Mouse (Mus musculus) lung, adult 2 months (tissue): ENCODE measurements at regions not wholly inside any gene's neighbourhood (a gene's known extent, or its start where the extent isn't known, plus 50 kb on each side); places are given as distances from the start of the nearest gene placed in this dataset.

Experiments
- DNase-seq: peaks from one replicate; pipeline ENCODE4 v3.0.0; 2022
- H3K4me1 ChIP-seq: fragments of 200-500 bp; 2 replicates; pipeline ENCODE4 v1.6.1; 2011; ENCODE audit warnings: low read length; ENCODE audit not compliant: control insufficient read depth, insufficient read depth
- H3K4me3 ChIP-seq: fragments of 200-500 bp; replicated peaks from 2 replicates; pipeline ENCODE3; 2011; ENCODE audit warnings: low read depth, mild to moderate bottlenecking, control low read depth, low read length; ENCODE audit errors: extremely low read depth
- CTCF ChIP-seq: fragments of 200-500 bp; IDR thresholded peaks from 2 replicates; pipeline ENCODE4 v1.5.1; 2011; ENCODE audit warnings: mild to moderate bottlenecking, low read length, control low read depth; ENCODE audit not compliant: insufficient read depth
- POLR2A ChIP-seq: fragments of 200-500 bp; IDR thresholded peaks from 2 replicates; pipeline ENCODE4 v1.6.1; 2011; ENCODE audit warnings: low read depth, mild to moderate bottlenecking, control low read depth, low read length, borderline replicate concordance; ENCODE audit errors: extremely low read depth
- WGBS: fragments of 180-500 bp; shearing (Covaris S2); methylation state at CpG from one replicate; pipeline ENCODE4 v1.1.7; 2018; 5-methylcytosine and 5-hydroxymethylcytosine counted together

DNA sequence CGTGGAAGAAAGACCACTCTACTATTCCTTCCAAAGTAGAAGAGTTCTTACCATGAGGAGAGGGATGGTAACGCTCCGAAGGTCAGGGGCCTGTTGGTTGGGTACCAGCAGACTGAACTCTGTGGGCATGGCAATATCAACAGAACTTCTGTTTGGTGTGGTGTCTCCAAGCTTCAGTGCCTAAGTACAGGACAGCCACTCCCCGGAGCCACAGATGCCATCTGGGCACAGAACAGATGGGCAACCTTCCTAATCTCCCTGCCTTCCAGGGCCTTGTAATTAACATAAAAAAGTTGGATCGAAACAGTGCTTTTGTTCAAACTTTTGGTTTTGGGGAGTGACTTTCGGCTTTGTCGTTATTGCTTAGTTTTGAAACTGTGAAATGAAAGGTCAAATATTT lies 116.6 kb upstream of the Map3k1 start:
- DNase-seq: no peak
- no peaks in the 10 kb centered on the region for H3K4me1 ChIP-seq
- WGBS: 90% methylated on average over 7 of the region's 7 CpGs
- H3K4me3 ChIP-seq: no peak overlapping the region
- TF ChIP-seq CTCF (no peak), POLR2A (no peak)

DNA sequence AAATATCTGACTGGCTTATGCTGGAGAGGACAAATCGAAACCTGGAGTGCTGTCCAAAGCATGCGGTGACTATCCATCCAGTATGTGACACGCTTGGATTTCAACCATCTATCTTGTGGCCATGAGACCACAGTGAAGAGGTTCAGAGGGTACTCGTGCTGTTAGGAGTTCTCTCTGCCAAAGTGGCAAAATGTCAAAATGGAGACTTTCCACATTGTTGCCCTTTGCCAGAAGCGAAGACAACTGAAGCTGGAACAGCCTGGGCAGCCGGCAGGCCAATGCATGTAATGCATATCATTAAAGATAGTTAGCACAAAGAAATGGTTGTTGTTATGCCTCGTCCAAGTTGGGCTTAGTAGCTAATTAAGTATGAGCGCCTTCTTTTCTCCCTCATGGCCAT lies 118.0 kb upstream of the Map3k1 start:
- Histone ChIP-seq H3K4me1 (no peaks in the 10 kb centered on the region), H3K4me3 (no peak overlapping the region)
- no peak for DNase-seq
- no peak for TF ChIP-seq POLR2A
- no peak for TF ChIP-seq CTCF
- 85% methylated on average over 8 of the region's 8 CpGs for WGBS

DNA sequence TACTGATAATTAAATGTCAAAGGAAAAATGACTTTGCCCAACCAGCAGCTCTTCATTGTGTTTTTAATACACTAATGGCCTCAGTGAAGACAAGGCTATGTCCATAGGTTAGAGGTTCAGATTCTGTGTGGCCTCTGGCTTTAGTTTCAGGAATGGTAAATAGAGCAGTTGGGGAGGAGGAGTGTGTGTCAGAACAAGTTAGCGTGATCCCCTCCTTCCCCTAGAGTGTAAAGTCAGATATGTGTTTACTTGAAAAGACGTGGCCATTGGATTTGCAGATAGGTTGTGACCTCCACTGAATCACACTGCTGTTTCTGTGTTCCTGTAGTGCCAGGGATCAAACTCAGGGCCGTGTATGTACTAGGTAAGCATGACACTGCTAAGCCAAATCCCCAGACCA lies 118.7 kb upstream of the Map3k1 start:
- no peak for DNase-seq
- no peak for TF ChIP-seq POLR2A
- TF ChIP-seq CTCF: no peak
- 65% methylated on average over 3 of the region's 3 CpGs for WGBS
- Histone ChIP-seq H3K4me1 (no peaks in the 10 kb centered on the region), H3K4me3 (no peak overlapping the region)

DNA sequence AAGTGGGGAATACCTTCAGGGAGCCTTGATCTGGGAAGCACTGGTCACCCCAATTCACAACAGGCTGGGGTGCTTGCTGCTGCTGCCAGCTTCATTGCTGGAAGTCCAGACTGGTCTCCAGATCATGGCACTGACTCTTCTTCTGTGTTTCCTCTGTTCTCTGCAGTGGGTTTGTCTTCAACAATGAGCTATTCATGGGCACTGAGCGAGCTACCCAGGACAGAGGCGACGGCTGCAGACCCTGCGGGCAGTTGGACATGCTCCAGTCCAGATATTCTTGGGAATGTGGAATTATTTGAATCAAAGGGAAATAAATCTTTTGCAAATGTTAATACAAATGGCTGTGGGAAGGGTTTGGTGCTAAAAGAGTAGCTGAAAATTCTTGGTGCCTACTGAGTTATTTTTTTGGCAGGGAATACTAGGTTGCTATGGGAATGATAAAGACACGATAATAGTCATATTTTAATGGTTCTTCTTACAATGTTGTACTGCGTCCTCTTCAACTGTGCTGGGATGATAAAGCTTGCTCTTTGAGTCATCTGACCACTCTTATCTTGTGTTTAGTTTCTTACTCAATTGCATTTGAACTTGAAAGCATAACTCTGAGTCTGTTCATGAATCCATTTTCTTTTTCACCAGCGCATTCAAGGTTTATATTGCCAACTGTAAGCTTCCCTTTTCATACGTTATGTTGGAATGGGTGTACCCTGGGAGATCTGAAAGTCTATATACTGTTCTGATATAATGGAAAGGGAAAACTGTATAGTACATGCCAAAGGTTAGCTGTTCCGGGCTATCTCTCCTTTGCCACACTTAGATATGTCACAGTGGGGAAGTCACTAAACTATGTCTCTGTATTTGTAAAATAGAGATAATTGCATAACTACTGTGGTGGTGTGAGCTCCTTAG lies 120.1 kb upstream of the Map3k1 start:
- Histone ChIP-seq H3K4me3 (no peak overlapping the region), H3K4me1 (no peaks in the 10 kb centered on the region; the same call in 1 of the 2 replicates)
- no peak for TF ChIP-seq POLR2A
- no peak for TF ChIP-seq CTCF
- no peak for DNase-seq
- 75% methylated on average over 9 of the region's 9 CpGs for WGBS

DNA sequence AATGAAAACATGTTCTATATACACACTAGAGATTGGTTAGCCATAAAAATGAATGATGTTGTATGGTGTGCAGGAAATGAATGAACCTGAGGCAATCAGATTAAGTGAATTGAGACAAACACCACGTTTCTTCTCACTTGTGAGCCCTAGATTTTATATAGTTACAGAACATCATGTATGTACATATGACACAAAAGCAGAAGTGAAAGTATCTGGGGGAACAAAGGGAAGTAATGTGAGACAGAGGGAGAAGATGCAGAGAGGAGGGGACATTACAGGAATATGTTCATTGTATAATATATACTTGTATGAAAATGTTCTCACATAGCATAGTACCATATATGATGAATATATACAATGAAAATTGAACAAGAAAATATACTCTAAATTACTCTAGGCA lies 121.1 kb upstream of the Map3k1 start:
- no peak for DNase-seq
- WGBS: 56% methylated on average over 1 of the region's 1 CpGs
- Histone ChIP-seq H3K4me1 (no peaks in the 10 kb centered on the region; the same call in 1 of the 2 replicates), H3K4me3 (no peak overlapping the region)
- TF ChIP-seq CTCF: no peak
- no peak for TF ChIP-seq POLR2A

DNA sequence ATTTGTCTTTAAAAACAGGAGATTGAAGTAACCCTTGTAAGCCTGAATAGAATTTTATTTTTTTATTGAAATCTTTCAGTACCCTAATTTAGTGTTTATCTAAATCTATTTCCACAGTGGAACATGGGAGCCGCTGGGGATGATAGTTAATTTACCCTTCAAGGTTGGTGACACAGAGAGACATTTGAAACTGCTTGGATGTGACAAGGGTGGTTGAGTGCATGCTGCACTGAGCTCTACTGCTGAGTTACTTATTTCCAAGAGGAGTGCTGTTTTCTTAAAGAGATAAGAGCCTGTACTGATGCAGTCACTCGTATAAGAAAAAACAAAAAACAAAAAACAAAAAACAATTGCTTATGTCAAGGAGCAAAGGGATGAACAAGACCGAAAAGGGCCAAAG lies 123.7 kb upstream of the Map3k1 start:
- WGBS: 89% methylated on average over 3 of the region's 3 CpGs
- Histone ChIP-seq H3K4me3 (no peak overlapping the region), H3K4me1 (peaks cover 7% of the 10 kb centered on the region)
- no peak for DNase-seq
- TF ChIP-seq CTCF (no peak), POLR2A (no peak)

DNA sequence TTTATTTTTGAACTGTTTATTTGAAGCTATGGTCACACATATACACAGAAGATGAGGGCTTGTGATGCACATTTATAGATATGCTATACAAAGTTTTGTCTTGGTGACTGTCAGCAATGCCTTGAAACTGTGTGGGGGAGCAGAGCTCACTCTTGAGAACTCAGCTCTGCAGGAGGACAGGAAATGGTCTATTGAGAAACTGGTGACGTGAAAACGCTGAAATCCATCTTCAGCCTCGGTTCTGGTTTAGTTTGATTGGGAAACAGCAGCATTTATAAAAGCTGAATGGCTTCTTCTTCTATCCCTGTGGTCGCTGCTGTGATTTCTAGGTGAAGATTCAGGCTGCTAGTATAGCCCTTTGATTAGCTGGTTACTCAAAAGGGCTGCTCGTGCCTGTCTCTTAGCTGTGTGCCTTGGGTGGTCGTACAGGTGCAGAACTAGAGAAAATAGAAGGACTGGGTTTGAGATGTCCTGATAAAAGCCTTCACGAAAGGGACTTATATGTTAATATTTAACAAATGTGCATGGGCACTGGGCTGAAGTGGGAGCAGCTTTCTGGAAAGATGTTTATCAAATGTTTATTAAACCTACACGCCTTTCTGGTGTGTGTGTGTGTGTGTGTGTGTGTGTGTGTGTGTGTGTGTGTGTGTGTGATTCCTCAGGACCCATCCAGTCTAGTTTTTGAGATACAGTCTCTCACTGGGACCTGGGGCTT lies 124.9 kb upstream of the Map3k1 start:
- Histone ChIP-seq H3K4me3 (no peak overlapping the region), H3K4me1 (peaks cover 7% of the 10 kb centered on the region)
- 40% methylated on average over 8 of the region's 8 CpGs for WGBS
- no peak for DNase-seq
- TF ChIP-seq CTCF (no peak), POLR2A (no peak)

DNA sequence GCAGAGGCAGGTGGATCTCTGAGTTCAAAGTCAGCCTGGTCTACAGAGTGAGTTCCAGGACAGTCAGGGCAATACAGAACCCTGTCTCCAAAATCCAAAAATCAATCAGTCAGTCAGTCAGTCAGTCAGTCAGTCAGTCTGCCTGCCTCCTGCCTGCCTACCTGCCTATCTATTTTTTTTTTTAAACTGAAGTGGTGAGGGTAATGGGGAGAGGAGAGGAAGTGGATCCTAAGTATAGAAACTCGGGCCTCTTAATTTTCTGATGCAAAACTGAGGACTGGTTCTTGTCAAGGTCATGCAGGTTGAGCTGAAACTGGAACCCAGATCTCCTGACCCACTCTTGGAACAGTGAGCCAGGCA lies 126.9 kb upstream of the Map3k1 start:
- no peak for DNase-seq
- Histone ChIP-seq H3K4me1 (peaks cover 7% of the 10 kb centered on the region), H3K4me3 (no peak overlapping the region)
- TF ChIP-seq CTCF: no peak
- TF ChIP-seq POLR2A: no peak
- WGBS: 44% methylated on average over 1 of the region's 1 CpGs

DNA sequence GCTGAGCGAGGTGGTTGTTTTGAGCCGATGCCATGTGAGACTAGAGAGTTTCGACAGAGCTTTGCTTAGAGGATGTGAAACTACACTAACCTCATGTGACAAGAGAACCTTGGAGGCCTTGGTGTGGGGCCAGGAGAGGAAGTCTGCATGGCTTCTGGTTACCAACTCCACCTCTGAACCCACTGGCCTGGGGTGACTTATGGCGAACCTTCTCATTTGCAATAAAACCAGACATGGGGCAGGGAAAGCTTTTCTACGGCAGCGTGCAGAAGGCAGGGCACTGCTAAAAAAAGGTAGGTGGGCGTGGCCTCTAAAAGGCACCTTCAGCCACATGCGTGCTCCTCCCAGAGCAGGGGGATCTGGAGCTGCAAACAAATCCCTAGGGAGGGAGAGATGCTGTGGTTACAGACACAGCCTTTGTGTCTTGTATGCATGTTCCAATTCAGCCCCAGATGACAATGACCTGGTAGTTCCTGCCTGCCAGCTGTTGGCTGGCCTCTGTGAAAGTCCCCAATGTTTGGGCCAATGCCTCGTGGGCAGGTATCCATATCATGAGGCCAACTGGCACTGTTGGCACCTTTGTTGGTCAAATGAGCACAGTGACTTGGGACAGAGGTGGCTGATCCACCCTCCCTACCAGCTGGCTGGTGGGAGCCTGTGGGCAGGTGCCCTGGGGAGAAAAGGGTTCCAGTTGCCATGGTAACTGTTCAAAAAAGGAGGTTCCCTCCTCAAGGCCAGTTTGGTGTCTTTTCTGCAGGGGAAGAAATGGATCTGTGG lies 127.5 kb upstream of the Map3k1 start:
- TF ChIP-seq CTCF: no peak
- no peak for TF ChIP-seq POLR2A
- Histone ChIP-seq H3K4me3 (no peak overlapping the region), H3K4me1 (peaks cover 7% of the 10 kb centered on the region)
- peak; percentile 38 for DNase-seq
- WGBS: 48% methylated on average over 9 of the region's 9 CpGs
